Mouse (Mus musculus): ENCODE results near the gene Pde6g. TPM values are rescaled to one million over a fixed set of nuclear protein-coding genes. Genes with fewer than 3 reads are reported as not detected.

Gene Pde6g
- polyA plus RNA-seq, 1 experiment from 2014 or later: 0.22 TPM

GRCm38 (mm10) chr11:120464365-120464764 is 11.1 kb upstream of the Pde6g start:
- no peak overlapping the region for H3K4me2 ChIP-seq (replicated peaks; ENCODE audit: low read depth)
- H3K36me3 ChIP-seq (ENCODE audit: control insufficient read depth, insufficient read depth): peaks cover 30% of the 10 kb centered on the region
- ATAC-seq: no peak
- H3K27me3 ChIP-seq (replicated peaks; ENCODE audit: control insufficient read depth, insufficient read depth, low read length): no peaks in the 10 kb centered on the region
- no peak for TF ChIP-seq CTCF (IDR thresholded peaks at IDR 0.05; ENCODE audit: low read depth)
- H3K4me1 ChIP-seq (replicated peaks; ENCODE audit: control insufficient read depth, insufficient read depth, low read length): peaks cover 9% of the 10 kb centered on the region; the same call in 1 of the 2 replicates
- 86% methylated on average over 5 of the region's 5 CpGs for WGBS
- no peak overlapping the region for H3K9ac ChIP-seq (ENCODE audit: low read depth, low read length)
- H3K27ac ChIP-seq (ENCODE audit: low read depth, low read length): no peak overlapping the region
- H3K4me3 ChIP-seq (ENCODE audit: low read depth, low read length): no peak overlapping the region
- no peaks in the 10 kb centered on the region for H3K9me3 ChIP-seq (ENCODE audit: control insufficient read depth)

- no peak overlapping the region for H3K4me2 ChIP-seq (replicated peaks; ENCODE audit: low read depth)
- no peak overlapping the region for H3K27ac ChIP-seq (ENCODE audit: low read depth, low read length)
- H3K4me3 ChIP-seq (ENCODE audit: low read depth, low read length): no peak overlapping the region
- no peaks in the 10 kb centered on the region for H3K9me3 ChIP-seq (ENCODE audit: control insufficient read depth)
- H3K9ac ChIP-seq (ENCODE audit: low read depth, low read length): no peak overlapping the region
- peaks cover 11% of the 10 kb centered on the region; the same call in 1 of the 2 replicates for H3K4me1 ChIP-seq (replicated peaks; ENCODE audit: control insufficient read depth, insufficient read depth, low read length)
- TF ChIP-seq CTCF (IDR thresholded peaks at IDR 0.05; ENCODE audit: low read depth): no peak
- WGBS: 89% methylated on average over 2 of the region's 2 CpGs
- H3K27me3 ChIP-seq (replicated peaks; ENCODE audit: control insufficient read depth, insufficient read depth, low read length): no peaks in the 10 kb centered on the region
- peaks cover 28% of the 10 kb centered on the region for H3K36me3 ChIP-seq (ENCODE audit: control insufficient read depth, insufficient read depth)
- no peak for ATAC-seq
Measured at GRCm38 (mm10) chr11:120463536-120463935, 10.2 kb upstream of the Pde6g start.

GRCm38 (mm10) chr11:120458847-120459597 is 5.7 kb upstream of the Pde6g start:
- peak; percentile 47 for TF ChIP-seq CTCF (IDR thresholded peaks at IDR 0.05; ENCODE audit: low read depth)
- peak overlapping the region; percentile 88 for H3K4me3 ChIP-seq (ENCODE audit: low read depth, low read length)
- H3K27me3 ChIP-seq (replicated peaks; ENCODE audit: control insufficient read depth, insufficient read depth, low read length): no peaks in the 10 kb centered on the region
- ATAC-seq: no peak
- 53% methylated on average over 6 of the region's 6 CpGs for WGBS
- no peak overlapping the region for H3K27ac ChIP-seq (ENCODE audit: low read depth, low read length)
- peaks cover 22% of the 10 kb centered on the region for H3K36me3 ChIP-seq (ENCODE audit: control insufficient read depth, insufficient read depth)
- H3K4me1 ChIP-seq (replicated peaks; ENCODE audit: control insufficient read depth, insufficient read depth, low read length): 0 out of 2 replicates have a peak, but pooled peaks cover 3% of the 10 kb centered on the region
- H3K9ac ChIP-seq (ENCODE audit: low read depth, low read length): peak overlapping the region; percentile 83
- no peaks in the 10 kb centered on the region for H3K9me3 ChIP-seq (ENCODE audit: control insufficient read depth)
- H3K4me2 ChIP-seq (replicated peaks; ENCODE audit: low read depth): peak overlapping the region; percentile 91

- 0 out of 2 replicates have a peak, but pooled peaks cover 3% of the 10 kb centered on the region for H3K4me1 ChIP-seq (replicated peaks; ENCODE audit: control insufficient read depth, insufficient read depth, low read length)
- ATAC-seq: peak; percentile 79
- H3K4me3 ChIP-seq (ENCODE audit: low read depth, low read length): peak within 1 kb of the TSS; percentile 88
- no peaks in the 10 kb centered on the region for H3K27me3 ChIP-seq (replicated peaks; ENCODE audit: control insufficient read depth, insufficient read depth, low read length)
- H3K4me2 ChIP-seq (replicated peaks; ENCODE audit: low read depth): peak within 1 kb of the TSS; percentile 91
- TF ChIP-seq CTCF (IDR thresholded peaks at IDR 0.05; ENCODE audit: low read depth): no peak
- peak within 1 kb of the TSS; percentile 78 for H3K27ac ChIP-seq (ENCODE audit: low read depth, low read length)
- H3K9me3 ChIP-seq (ENCODE audit: control insufficient read depth): no peaks in the 10 kb centered on the region
- peaks cover 22% of the 10 kb centered on the region for H3K36me3 ChIP-seq (ENCODE audit: control insufficient read depth, insufficient read depth)
- peak within 1 kb of the TSS; percentile 83 for H3K9ac ChIP-seq (ENCODE audit: low read depth, low read length)
- WGBS: 3% methylated on average over 62 of the region's 62 CpGs
Measured at GRCm38 (mm10) chr11:120457772-120458751, 4.8 kb upstream of the Pde6g start, which contains the start of the genes Oxld1 and Ccdc137. Gene Oxld1 (minus strand): TSS chr11:120458068. Gene Ccdc137 (plus strand): TSS chr11:120458115.

- peak overlapping the region; percentile 83 for H3K9ac ChIP-seq (ENCODE audit: low read depth, low read length)
- peak overlapping the region; percentile 91 for H3K4me2 ChIP-seq (replicated peaks; ENCODE audit: low read depth)
- ATAC-seq: 0 out of 2 replicates have a peak, but pooled peaks have one; percentile 2
- 20% methylated on average over 14 of the region's 14 CpGs for WGBS
- H3K36me3 ChIP-seq (ENCODE audit: control insufficient read depth, insufficient read depth): peaks cover 18% of the 10 kb centered on the region
- peak overlapping the region; percentile 88 for H3K4me3 ChIP-seq (ENCODE audit: low read depth, low read length)
- peak overlapping the region; percentile 78 for H3K27ac ChIP-seq (ENCODE audit: low read depth, low read length)
- no peaks in the 10 kb centered on the region for H3K27me3 ChIP-seq (replicated peaks; ENCODE audit: control insufficient read depth, insufficient read depth, low read length)
- H3K9me3 ChIP-seq (ENCODE audit: control insufficient read depth): no peaks in the 10 kb centered on the region
- H3K4me1 ChIP-seq (replicated peaks; ENCODE audit: control insufficient read depth, insufficient read depth, low read length): 0 out of 2 replicates have a peak, but pooled peaks cover 3% of the 10 kb centered on the region
- no peak for TF ChIP-seq CTCF (IDR thresholded peaks at IDR 0.05; ENCODE audit: low read depth)
Measured at GRCm38 (mm10) chr11:120457370-120457769, 4.1 kb upstream of the Pde6g start.

Measured in intestine, postnatal 0 days (tissue).